Mouse (Mus musculus): Measurements from ENCODE around the gene Gm20517. TPM values are rescaled to one million over a fixed set of nuclear protein-coding genes. Genes with fewer than 3 reads are reported as not detected.

Gene Gm20517
- polyA plus RNA-seq, 1 experiment from 2014 or later: 2.9 TPM

DNA sequence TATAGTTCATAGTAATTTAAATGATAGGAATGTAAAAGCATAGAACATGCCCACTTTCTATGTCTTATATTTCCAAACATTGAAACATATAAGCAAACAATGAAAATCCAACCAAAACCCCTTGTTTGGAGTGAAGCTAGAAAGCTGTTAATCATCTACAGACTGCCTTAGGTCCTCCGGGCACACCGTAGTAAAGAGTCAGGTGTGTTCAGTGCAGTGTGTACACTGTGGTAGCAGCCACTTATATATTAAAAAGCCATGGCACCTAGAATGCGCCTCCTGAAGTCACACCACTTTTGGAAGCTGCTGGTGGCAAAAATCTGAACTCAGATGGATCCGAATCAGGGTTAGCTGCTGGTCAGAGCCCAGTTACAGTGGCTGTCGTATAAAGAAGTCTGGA lies 66.8 kb downstream of the Gm20517 start:
- WGBS: 93% methylated on average over 5 of the region's 5 CpGs

DNA sequence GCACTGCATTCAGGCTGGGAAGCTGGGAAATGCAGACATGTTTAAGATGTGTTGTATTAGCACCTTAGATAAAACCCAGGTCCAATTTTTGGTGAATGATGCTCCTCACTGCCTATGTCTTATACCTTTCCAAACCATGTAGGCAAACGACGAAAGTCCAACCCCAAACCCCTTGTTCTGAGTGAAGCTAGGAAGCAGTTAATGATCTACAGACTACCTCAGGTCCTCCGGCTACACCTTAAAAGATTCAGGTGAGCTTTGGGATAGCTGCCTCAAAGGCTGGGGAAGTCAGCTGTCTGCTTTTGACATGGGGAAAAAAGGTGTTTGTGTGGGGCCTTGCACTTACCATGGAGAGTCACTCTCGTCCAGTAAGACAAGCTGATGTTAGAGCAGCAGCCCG lies 67.3 kb downstream of the Gm20517 start:
- ATAC-seq: no peak
- Histone ChIP-seq H3K4me1 (replicated peaks; ENCODE audit: control insufficient read depth, insufficient read depth, low read length) (no peaks in the 10 kb centered on the region), H3K4me2 (ENCODE audit: low read length) (no peak overlapping the region), H3K4me3 (replicated peaks; ENCODE audit: low read length) (no peak overlapping the region), H3K27ac (ENCODE audit: low read length) (no peak overlapping the region), H3K9ac (replicated peaks; ENCODE audit: low read depth, low read length) (no peak overlapping the region), H3K36me3 (ENCODE audit: control insufficient read depth, insufficient read depth) (peaks cover 17% of the 10 kb centered on the region), H3K9me3 (ENCODE audit: control insufficient read depth, low read length) (no peaks in the 10 kb centered on the region), H3K27me3 (replicated peaks; ENCODE audit: control insufficient read depth, insufficient read depth, low read length) (no peaks in the 10 kb centered on the region)
- WGBS: 88% methylated on average over 5 of the region's 5 CpGs

More for the DNA sequence above, 66.8 kb downstream of the Gm20517 start:
- Histone ChIP-seq H3K27me3 (replicated peaks; ENCODE audit: control insufficient read depth, insufficient read depth, low read length) (no peaks in the 10 kb centered on the region), H3K36me3 (ENCODE audit: control insufficient read depth, insufficient read depth) (peaks cover 17% of the 10 kb centered on the region), H3K27ac (ENCODE audit: low read length) (no peak overlapping the region), H3K4me3 (replicated peaks; ENCODE audit: low read length) (no peak overlapping the region), H3K4me2 (ENCODE audit: low read length) (no peak overlapping the region), H3K9me3 (ENCODE audit: control insufficient read depth, low read length) (no peaks in the 10 kb centered on the region), H3K9ac (replicated peaks; ENCODE audit: low read depth, low read length) (no peak overlapping the region), H3K4me1 (replicated peaks; ENCODE audit: control insufficient read depth, insufficient read depth, low read length) (no peaks in the 10 kb centered on the region)
- no peak for ATAC-seq

DNA sequence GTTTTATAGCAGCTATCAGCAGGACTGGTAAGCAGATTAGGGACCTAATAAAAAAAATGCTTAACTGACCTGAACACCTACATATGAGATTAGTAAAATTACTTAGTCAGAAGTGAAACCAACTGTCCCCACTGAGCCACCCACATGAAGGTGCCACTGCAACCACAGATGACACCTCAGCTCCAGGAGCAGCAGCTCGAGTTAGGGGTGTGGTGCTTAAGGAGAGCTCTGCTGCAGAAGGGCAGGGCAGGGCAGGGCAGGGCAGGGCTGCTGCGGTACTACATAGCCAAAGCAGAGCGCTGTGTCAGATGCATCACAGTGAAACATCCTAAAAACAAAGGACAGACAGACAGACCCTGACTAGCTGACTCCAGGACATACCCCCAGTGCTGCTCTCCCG lies 71.4 kb downstream of the Gm20517 start:
- Histone ChIP-seq H3K4me2 (ENCODE audit: low read length) (no peak overlapping the region), H3K27me3 (replicated peaks; ENCODE audit: control insufficient read depth, insufficient read depth, low read length) (no peaks in the 10 kb centered on the region), H3K4me3 (replicated peaks; ENCODE audit: low read length) (no peak overlapping the region), H3K27ac (ENCODE audit: low read length) (no peak overlapping the region), H3K9me3 (ENCODE audit: control insufficient read depth, low read length) (no peaks in the 10 kb centered on the region), H3K9ac (replicated peaks; ENCODE audit: low read depth, low read length) (no peak overlapping the region), H3K4me1 (replicated peaks; ENCODE audit: control insufficient read depth, insufficient read depth, low read length) (peaks cover 9% of the 10 kb centered on the region), H3K36me3 (ENCODE audit: control insufficient read depth, insufficient read depth) (peaks cover 20% of the 10 kb centered on the region)
- no peak for ATAC-seq
- WGBS: 88% methylated on average over 4 of the region's 4 CpGs

DNA sequence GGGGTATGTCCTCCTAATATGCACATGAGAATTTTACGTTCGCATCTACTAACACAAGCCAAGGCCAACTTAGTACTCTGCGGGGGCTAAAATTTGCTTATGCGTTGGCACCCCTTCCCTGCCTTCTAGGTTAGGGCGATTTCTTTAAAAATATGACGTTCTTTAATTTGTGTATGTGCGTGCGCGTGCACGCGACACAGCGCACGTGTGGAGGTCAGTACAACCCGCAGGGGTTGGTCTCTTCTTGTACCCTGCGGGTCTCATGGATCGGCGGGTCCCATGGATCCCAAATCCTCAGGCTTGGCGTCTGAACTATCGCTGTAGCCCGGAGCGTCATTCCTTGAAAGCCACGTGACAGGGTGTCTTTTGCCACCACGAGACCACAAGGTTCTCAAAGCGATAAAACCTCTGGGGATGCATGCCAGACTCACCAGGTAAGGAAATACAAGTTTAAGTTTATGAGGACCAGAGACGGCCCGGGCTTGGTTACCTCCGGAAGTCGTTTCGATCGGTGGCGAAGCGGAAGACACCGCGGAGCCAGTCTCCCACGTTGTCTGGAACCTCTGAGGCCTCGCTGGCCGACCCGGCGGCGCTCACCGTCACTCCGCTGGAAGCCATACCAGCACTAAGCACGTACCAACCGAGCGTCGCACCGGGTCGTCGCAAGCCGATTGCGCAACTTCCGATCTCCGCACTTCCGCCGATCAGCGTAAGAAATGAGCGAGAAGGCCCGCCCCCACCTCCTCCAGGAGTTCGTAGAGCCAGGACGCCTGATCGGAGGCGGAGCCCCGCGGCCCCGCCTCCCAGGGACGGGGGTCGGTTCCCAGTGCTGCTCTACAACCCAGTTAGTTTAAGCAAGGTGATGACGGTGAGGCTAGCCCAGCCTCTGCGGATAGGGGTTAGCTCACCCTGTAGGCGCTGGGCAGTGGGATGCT lies 76.3 kb downstream of the Gm20517 start:
- peak; percentile 92 for ATAC-seq
- H3K4me1 ChIP-seq (replicated peaks; ENCODE audit: control insufficient read depth, insufficient read depth, low read length): peaks cover 15% of the 10 kb centered on the region
- peak overlapping the region; percentile 79 for H3K27ac ChIP-seq (ENCODE audit: low read length)
- peak overlapping the region; percentile 92 for H3K9ac ChIP-seq (replicated peaks; ENCODE audit: low read depth, low read length)
- under 1% methylated on average over 70 of the region's 70 CpGs for WGBS
- peak overlapping the region; percentile 99 for H3K4me2 ChIP-seq (ENCODE audit: low read length)
- no peaks in the 10 kb centered on the region for H3K9me3 ChIP-seq (ENCODE audit: control insufficient read depth, low read length)
- H3K36me3 ChIP-seq (ENCODE audit: control insufficient read depth, insufficient read depth): peaks cover 3% of the 10 kb centered on the region; the same call in 1 of the 2 replicates
- no peaks in the 10 kb centered on the region for H3K27me3 ChIP-seq (replicated peaks; ENCODE audit: control insufficient read depth, insufficient read depth, low read length)
- H3K4me3 ChIP-seq (replicated peaks; ENCODE audit: low read length): peak overlapping the region; percentile 82

DNA sequence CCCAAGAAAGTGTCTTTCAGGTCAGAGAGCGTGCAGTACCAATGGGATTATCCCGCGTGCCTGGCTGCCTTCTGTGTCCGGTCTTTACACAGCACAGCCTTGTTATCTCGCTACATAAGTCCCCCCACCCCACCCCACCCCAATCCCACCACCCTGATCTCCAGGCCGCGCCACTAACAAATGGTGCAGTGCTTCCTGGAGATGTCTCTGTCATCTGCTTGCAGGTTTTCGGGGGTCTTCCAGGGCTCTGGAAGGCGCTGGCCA lies 76.9 kb downstream of the Gm20517 start, which contains the start of gene Tomm6:
Gene Tomm6, minus strand, starts transcription at position 43 of the 264 bp plus-strand sequence.
- Histone ChIP-seq H3K4me2 (ENCODE audit: low read length) (peak within 1 kb of the TSS; percentile 99), H3K27me3 (replicated peaks; ENCODE audit: control insufficient read depth, insufficient read depth, low read length) (0 out of 2 replicates have a peak, but pooled peaks cover under 1% of the 10 kb centered on the region), H3K36me3 (ENCODE audit: control insufficient read depth, insufficient read depth) (0 out of 2 replicates have a peak, but pooled peaks cover 3% of the 10 kb centered on the region), H3K4me3 (replicated peaks; ENCODE audit: low read length) (peak within 1 kb of the TSS; percentile 82), H3K9me3 (ENCODE audit: control insufficient read depth, low read length) (no peaks in the 10 kb centered on the region), H3K4me1 (replicated peaks; ENCODE audit: control insufficient read depth, insufficient read depth, low read length) (peaks cover 15% of the 10 kb centered on the region), H3K27ac (ENCODE audit: low read length) (peak within 1 kb of the TSS; percentile 79), H3K9ac (replicated peaks; ENCODE audit: low read depth, low read length) (peak within 1 kb of the TSS; percentile 92)
- 0% methylated on average over 9 of the region's 9 CpGs for WGBS
- ATAC-seq: no peak

DNA sequence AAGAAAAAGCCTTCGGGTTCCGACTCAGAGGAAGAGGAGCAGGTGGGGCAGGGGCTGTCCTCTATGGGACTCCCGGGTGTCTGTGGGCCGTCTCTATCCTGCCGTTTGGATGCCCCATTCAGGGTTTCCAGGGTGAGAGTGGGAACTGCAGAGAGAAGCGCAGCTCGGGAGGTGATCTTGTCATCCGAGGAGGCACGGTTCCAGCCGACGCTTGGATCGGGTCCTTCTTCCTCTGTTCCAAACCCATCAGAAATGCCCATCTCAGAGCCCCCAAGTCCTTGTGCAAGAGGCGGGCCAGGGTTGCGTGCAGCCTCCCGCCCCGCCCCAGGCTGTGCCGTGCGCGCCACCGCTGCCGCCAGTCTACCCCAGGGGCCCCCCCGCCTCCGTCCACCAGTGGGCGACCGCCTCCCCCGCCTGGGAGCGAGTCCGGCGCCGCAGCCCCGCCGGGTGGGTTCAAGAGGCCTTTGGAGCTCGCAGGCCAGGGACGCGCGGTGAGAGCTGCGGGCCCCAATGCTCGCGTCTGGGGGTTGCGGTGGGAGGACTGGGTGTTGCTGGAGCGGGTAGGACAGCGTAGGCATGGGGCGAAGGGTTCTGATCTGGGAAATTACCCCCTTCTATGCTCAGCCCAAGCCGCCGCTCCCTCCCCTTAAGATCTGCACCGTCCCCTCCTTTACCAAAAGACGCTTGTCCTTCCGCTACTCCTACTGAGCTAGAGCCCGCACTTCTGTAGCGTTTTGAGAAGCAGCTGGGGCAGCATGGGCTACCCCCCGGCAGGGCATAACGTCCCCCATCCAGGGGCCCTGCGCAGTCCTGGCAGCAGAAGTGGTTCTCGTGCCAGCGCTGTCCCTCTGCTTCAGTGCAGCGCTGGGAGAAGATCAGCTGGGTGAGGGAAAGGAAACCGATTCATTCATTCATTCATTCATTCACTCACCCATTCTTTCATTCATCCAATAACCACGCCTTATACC lies 77.5 kb downstream of the Gm20517 start, which contains the start of gene Frs3:
Gene Frs3, plus strand, starts transcription at position 423 of the 968 bp plus-strand sequence.
- WGBS: under 1% methylated on average over 50 of the region's 58 CpGs
- Histone ChIP-seq H3K4me2 (ENCODE audit: low read length) (peak within 1 kb of the TSS; percentile 99), H3K4me3 (replicated peaks; ENCODE audit: low read length) (peak within 1 kb of the TSS; percentile 82), H3K4me1 (replicated peaks; ENCODE audit: control insufficient read depth, insufficient read depth, low read length) (peaks cover 15% of the 10 kb centered on the region), H3K9me3 (ENCODE audit: control insufficient read depth, low read length) (no peaks in the 10 kb centered on the region), H3K36me3 (ENCODE audit: control insufficient read depth, insufficient read depth) (0 out of 2 replicates have a peak, but pooled peaks cover 3% of the 10 kb centered on the region), H3K9ac (replicated peaks; ENCODE audit: low read depth, low read length) (peak within 1 kb of the TSS; percentile 92), H3K27ac (ENCODE audit: low read length) (peak within 1 kb of the TSS; percentile 79), H3K27me3 (replicated peaks; ENCODE audit: control insufficient read depth, insufficient read depth, low read length) (peaks cover 3% of the 10 kb centered on the region; the same call in 1 of the 2 replicates)
- peak; percentile 67 for ATAC-seq

DNA sequence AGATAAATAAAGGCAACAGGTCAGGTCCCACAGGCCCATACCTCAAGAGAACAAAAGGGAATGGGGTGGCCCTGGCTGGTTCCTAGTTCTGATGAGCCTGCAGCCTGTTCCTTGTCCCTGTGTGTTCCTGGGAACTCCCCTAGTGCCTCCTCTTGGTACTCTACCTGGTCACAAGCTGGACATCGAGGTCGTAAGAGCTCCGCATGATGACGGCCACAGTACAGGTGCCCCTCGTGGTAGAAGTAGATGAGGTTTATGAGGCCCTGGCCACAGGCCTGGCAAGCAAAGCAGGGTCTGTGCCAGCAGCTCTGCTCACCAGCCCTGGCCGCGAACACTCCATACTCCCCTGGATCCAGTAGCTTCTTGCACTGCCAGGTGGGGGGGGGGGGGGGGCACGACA lies 78.5 kb downstream of the Gm20517 start:
- Histone ChIP-seq H3K9ac (replicated peaks; ENCODE audit: low read depth, low read length) (no peak overlapping the region), H3K4me1 (replicated peaks; ENCODE audit: control insufficient read depth, insufficient read depth, low read length) (peaks cover 20% of the 10 kb centered on the region), H3K27ac (ENCODE audit: low read length) (no peak overlapping the region), H3K27me3 (replicated peaks; ENCODE audit: control insufficient read depth, insufficient read depth, low read length) (peaks cover 3% of the 10 kb centered on the region; the same call in 1 of the 2 replicates), H3K9me3 (ENCODE audit: control insufficient read depth, low read length) (no peaks in the 10 kb centered on the region), H3K4me2 (ENCODE audit: low read length) (peak overlapping the region; percentile 83; the same call in 1 of the 2 replicates), H3K36me3 (ENCODE audit: control insufficient read depth, insufficient read depth) (no peaks in the 10 kb centered on the region), H3K4me3 (replicated peaks; ENCODE audit: low read length) (peak overlapping the region; percentile 82; the same call in 1 of the 2 replicates)
- WGBS: 79% methylated on average over 8 of the region's 8 CpGs
- no peak for ATAC-seq

DNA sequence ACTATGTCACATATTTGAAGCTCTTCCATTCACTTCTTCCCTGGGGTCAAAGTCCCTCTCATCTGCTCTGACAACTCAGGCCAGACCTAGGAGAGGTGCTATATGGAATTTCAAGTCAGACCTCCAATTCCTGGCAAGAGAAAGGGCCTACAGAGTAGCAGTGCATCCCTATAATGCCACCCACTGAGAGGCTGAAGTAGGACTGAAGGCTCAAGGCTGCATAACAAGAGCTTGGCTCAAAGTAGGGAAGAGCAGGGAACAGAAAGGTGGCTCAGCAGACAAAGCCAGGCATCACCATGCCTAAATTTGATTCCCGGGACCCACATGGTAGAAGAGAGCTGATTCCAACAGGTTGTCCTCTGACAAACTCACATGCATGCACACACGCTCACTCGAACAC lies 80.3 kb downstream of the Gm20517 start:
- Histone ChIP-seq H3K27ac (ENCODE audit: low read length) (no peak overlapping the region), H3K4me2 (ENCODE audit: low read length) (no peak overlapping the region), H3K4me3 (replicated peaks; ENCODE audit: low read length) (no peak overlapping the region), H3K36me3 (ENCODE audit: control insufficient read depth, insufficient read depth) (no peaks in the 10 kb centered on the region), H3K27me3 (replicated peaks; ENCODE audit: control insufficient read depth, insufficient read depth, low read length) (peaks cover 3% of the 10 kb centered on the region; the same call in 1 of the 2 replicates), H3K4me1 (replicated peaks; ENCODE audit: control insufficient read depth, insufficient read depth, low read length) (peaks cover 23% of the 10 kb centered on the region), H3K9ac (replicated peaks; ENCODE audit: low read depth, low read length) (no peak overlapping the region), H3K9me3 (ENCODE audit: control insufficient read depth, low read length) (no peaks in the 10 kb centered on the region)
- no peak for ATAC-seq
- 87% methylated on average over 3 of the region's 3 CpGs for WGBS
